Mouse (Mus musculus): ENCODE measurements around the gene Car11. TPM values are rescaled to one million over a fixed set of nuclear protein-coding genes. Genes with fewer than 3 reads are reported as not detected.

Car11 gene
- not detected for total RNA-seq (2023)

DNA sequence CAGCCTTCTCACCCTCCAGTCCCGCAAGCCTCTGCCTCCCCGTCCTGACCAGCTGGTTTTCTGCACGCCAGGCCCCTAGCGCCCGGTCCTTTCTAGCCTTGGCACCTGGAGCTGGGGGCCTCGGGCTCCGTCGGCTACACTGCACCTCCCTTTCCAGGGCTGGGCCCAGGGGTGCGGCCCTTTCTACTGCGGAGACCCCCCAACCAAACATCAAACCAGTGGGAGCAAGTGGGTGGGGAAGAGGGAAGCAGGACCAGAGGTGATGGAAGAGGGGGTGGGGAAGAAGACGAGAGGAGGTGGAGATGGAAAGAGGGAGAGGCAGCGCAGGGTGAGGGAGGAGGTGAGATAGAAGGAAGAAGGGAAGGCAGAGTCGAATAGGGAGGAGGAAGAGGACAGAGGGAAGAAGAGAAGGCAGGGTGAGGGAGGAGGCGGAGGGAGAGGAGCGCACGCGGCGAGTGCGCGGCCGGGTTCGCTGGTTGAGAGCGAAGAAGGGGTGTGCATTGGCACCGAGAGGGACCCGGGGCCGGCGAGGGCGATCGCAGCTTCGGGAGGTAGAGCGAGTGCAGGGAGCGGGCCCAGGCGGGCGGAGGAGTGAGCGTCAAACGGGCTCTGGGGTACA is at the start of gene Car11:
Gene Car11 (plus strand): TSS at position 321 of the 619 bp plus-strand sequence.

DNA sequence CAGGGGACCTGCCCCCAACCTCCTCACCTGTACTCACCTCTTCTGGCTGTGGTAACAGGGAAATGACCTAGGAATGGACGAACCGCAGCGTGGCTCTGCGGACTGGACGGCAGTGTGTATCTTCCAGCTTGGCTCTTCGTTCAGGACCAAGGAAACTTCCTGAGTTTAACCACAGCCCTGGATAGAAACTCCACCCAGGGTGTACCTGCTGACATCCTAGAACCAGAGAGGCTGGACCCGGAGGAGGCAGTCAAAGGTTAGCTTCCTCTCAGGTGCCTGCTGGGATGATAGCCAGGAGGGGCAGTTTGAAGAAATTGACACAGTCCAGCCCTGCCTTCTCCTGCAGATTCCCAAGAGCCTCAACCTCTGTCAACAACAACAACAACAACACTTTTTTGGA is 33.5 kb upstream of the Car11 start, which contains the start of gene Fut2:
Gene Fut2 (minus strand): TSS at position 234 of the 400 bp plus-strand sequence.

DNA sequence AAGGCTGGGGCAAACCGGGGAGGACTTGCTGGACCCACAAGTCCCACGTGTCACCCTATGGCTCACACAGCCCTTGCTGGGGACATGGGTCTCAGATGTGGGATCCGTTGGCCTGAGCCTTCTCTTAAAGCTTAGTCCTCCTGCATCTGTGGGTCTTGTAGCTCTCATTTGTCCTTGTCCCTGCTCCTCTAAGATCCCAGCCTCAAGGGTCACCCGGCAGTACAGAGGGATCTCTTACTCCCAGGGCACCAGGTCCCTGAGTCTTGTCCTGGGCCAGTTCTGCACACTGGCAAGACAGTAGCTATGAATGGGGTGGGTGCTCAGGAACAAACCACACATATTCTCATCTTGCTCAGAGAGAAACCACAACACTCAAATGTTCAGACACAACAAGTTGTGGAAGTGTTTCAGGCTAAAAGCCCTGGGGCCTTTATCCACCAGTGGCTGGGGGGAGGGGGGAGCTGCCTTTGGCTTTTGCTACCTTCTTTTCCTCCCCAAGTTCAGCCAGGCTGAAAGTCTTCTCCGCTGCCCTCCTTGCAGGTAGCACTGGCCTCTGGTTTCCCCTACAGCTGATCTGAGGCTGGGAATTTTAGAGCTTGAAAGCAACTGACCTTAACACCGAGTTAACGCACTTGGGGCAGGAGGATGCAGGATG is 16.1 kb upstream of the Car11 start, which contains the start of gene Ntn5:
Gene Ntn5 (plus strand): TSS at position 627 of the 655 bp plus-strand sequence.

DNA sequence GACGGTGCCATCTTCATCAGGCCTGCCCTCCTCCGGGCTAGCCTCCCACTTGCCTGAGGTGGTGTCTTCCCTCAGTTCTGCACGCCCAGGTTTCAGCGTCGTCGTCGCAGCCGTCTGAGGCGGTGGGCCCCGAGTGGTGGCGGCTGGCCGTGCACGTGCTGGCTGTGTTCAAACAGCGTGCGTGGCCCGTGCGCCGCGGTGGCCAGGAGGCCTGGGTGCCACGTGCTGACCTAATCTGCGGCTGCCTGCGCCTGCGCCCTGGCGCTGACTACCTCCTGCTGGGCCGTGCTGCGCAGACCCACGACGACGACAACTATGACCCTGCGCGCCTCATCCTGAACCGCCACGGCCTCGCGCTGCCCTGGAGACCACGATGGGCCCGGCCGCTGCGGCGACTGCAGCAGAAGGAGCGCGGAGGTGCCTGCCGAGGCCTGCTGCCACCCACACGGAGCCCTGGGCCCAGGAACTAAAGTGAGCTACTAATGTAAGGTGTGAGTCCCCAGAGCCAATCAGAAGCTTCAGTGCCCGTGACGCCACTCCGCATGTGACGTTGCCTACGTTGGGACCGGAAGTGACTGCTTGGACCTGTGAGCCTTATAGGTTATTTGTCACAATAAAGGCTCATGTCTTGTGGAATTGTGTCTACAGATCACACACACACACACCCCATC is 5.6 kb upstream of the Car11 start, which contains the start of gene Sec1:
Gene Sec1 (minus strand): TSS at position 482 of the 671 bp plus-strand sequence.

DNA sequence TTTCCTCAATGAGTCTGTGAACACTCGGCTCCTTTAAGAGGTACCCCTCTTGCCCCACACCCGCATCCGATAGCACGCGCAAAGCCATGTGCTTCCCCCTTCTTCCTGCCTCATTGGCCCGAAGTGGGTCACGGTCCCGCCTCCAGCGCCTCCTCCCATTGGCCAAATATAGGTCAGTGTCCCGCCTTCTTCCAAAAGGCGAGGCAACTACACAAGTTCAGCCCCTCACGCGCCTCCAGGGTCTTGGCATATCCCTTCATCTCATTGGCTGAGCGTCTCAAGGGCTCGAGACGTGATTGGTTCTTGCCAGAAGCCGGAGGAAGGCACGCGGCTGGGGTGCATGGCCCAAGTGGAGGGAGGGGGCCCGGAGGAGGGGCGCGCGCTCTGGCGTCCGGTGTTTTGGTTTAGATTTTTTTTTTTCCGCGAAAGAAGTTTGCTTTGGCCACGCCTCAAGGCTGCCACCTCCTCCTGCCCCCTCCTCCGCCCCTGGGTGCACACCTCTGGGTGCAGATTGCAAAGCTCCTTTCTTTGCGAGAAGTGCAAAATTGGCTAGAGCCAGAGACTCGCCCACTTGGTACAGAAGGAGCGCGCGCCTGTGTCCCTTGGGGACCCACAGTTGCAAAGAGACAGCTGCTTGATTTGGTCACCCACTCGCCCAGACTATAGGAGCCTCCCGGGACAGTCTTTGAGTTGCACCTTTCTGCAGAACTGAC is 5.2 kb downstream of the Car11 start, which contains the start of gene Dbp:
Gene Dbp (plus strand): TSS at position 359 of the 713 bp plus-strand sequence.

DNA sequence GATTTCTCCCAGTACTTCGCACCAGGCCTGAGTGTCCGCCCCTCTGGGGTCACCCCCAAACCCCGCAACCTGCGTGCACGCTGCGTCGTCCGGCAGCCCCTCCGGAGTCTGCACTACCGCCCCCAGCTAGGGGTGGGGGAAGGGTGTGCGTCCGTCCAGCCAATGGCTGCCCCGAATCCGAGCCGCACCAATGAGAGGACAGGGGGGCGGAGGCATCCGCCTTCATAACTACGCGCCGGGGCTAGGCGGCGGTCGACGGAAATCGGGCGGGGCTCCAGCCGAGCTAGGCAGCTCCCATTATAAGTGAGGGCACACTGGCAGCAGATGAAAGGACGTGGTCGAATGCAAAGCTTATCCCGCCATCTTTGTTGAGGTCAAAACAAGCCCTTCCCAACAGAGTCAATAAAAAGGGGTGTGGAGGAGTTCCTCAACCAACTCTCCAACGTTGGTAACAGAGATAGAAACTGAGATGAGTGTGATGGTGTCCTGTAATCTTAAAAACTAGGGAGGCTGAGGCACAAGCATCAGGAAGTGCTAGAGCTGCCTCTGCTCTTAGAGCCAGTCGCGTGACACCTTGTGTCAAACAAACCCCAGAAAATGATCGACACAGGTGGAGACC is 15.6 kb downstream of the Car11 start, which contains the start of gene Rpl18:
Gene Rpl18 (plus strand): TSS at position 368 of the 619 bp plus-strand sequence.

DNA sequence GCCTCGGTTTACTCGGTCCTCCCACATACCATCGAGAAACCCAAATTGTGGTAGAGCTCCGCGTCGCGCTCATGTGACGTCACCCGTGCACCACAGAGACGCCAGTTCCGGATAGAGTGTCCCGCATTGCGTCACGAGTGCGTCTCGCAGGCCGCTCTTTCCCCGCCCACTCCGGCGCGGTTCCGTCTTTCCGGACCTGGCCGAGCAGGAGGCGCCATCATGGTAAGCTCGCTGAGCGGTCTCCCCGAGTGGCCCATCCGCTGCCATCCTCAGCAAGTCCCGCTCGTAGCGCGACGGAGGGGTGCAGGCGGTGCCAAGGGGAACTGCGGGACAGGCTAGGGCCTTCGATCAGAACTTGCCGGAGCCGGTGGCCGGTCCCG is 18.3 kb downstream of the Car11 start, which contains the start of gene Sphk2:
Gene Sphk2 (minus strand): TSS at position 85 of the 380 bp plus-strand sequence.

DNA sequence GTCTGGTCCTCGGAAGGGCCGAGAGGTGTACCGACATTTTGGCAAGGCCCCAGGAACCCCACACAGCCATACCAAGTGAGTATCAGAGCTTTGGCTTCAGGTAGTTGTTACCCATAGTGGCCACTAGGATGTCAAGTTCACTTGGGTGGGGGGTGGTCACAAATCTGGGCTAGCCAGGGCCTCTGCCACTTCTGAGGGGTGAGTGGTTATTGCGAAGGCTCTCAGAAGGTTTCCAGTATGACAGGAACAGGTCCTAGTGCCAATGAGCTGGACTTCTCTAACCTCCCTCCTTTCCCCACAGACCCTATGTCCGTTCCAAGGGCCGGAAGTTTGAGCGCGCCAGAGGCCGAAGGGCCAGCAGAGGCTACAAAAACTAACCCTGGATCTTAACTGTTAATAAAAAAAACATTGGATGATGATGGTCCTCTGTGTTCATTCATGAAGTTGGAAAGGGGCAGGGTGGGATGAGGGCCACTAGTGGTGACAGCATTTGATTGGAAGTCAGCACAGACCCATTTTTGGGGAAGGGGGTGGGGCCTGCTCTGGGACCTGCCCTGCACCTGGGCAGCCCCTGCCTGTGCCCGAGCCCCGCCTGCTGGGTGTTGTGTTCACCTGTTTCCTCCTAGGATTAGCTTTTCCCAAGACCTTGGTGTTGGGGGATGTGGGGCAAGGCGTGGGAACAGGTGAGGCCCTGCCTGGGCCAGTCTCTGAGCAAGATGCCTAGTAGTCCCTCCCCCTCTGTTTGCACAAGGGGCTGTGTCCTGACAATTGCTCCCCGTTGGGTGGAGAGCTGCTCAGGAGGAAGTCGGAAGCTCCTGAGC is 21.0 kb downstream of the Car11 start, which contains the start of gene Fam83e:
Gene Fam83e (plus strand): TSS at position 800 of the 821 bp plus-strand sequence.

DNA sequence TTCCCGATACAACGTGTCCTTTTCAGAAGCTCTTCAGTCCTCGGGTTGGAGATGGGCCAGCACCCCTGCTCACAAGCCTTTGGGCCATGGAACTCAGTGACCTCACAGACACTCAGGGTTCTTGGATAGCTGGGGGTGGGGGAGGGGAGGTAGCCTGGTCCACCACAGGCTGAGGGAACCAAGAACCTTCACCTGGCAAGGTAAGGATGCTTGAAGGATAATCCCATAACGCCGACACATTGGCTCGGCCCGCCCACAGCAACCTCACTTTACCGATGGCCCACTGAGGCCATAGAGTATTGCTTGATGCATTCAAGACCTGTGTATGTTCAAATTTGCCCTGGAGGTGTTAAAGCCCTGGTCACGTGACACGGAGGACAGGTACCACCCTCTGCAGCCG is 26.1 kb downstream of the Car11 start, which contains the start of gene Spaca4:
Gene Spaca4 (minus strand): TSS at position 101 of the 400 bp plus-strand sequence.

Other genes starting within 250 kb of the Car11 start
- 1,000 to 10,000 TPM; 1,155 to 1,244 TPM for gene Ftl1, start 240.0 kb upstream of the Car11 start, total RNA-seq (2023)
- gene Bax, start 232.9 kb upstream of the Car11 start, total RNA-seq (2023) = 10 to 100 TPM; 42.2 to 50.4 TPM
- gene Tulp2, start 218.0 kb upstream of the Car11 start, total RNA-seq (2023) = not detected
- gene Gm45808, start 213.0 kb upstream of the Car11 start, total RNA-seq (2023) = 1 to 10 TPM in 1 of 2 experiments, under 1 TPM in 1; 0.80 to 1.9 TPM
- 1 to 10 TPM; 6.0 to 7.5 TPM for gene Dhdh, start 211.0 kb upstream of the Car11 start, total RNA-seq (2023)
- gene Nucb1, start 189.4 kb upstream of the Car11 start, total RNA-seq (2023) = 100 to 1,000 TPM; 103 to 126 TPM
- gene Ppp1r15a, start 173.6 kb upstream of the Car11 start, total RNA-seq (2023) = 100 to 1,000 TPM; 173 to 218 TPM
- gene Plekha4, start 173.5 kb upstream of the Car11 start, total RNA-seq (2023) = not detected
- gene Hsd17b14, start 144.9 kb upstream of the Car11 start, total RNA-seq (2023) = not detected
- 10 to 100 TPM; 32.2 to 35.8 TPM for gene Bcat2, start 129.7 kb upstream of the Car11 start, total RNA-seq (2023)
- not detected for gene Fgf21, start 84.4 kb upstream of the Car11 start, total RNA-seq (2023)
- 1 to 10 TPM in 1 of 2 experiments, not detected in 1; 1.2 TPM for gene Fut1, start 82.6 kb upstream of the Car11 start, total RNA-seq (2023)
- gene Izumo1, start 78.0 kb upstream of the Car11 start, total RNA-seq (2023) = under 1 TPM in 1 of 2 experiments, not detected in 1; 0.47 TPM
- 1 to 10 TPM; 2.6 to 2.7 TPM for gene Rasip1, start 72.4 kb upstream of the Car11 start, total RNA-seq (2023)
- gene Mamstr, start 59.9 kb upstream of the Car11 start, total RNA-seq (2023) = under 1 TPM; 0.07 to 0.11 TPM
- gene Fut2, start 33.4 kb upstream of the Car11 start, total RNA-seq (2023) = not detected
- gene Ntn5, start 15.8 kb upstream of the Car11 start, total RNA-seq (2023) = not detected
- under 1 TPM in 1 of 2 experiments, not detected in 1; 0.18 TPM for gene Sec1, start 5.4 kb upstream of the Car11 start, total RNA-seq (2023)
- gene Dbp, start 5.2 kb downstream of the Car11 start, total RNA-seq (2023) = 1 to 10 TPM; 7.5 to 9.2 TPM
- gene Rpl18, start 15.6 kb downstream of the Car11 start, total RNA-seq (2023) = 100 to 1,000 TPM; 750 to 815 TPM
- gene Sphk2, start 18.2 kb downstream of the Car11 start, total RNA-seq (2023) = 10 to 100 TPM; 52.8 to 54.1 TPM
- gene Fam83e, start 21.4 kb downstream of the Car11 start, total RNA-seq (2023) = under 1 TPM; 0.13 to 0.36 TPM
- gene Spaca4, start 26.0 kb downstream of the Car11 start, total RNA-seq (2023) = not detected
- under 1 TPM in 1 of 2 experiments, not detected in 1; 0.22 TPM for gene Lmtk3, start 83.9 kb downstream of the Car11 start, total RNA-seq (2023)
- gene Sult2b1, start 84.8 kb downstream of the Car11 start, total RNA-seq (2023) = not detected
- gene Cyth2, start 114.7 kb downstream of the Car11 start, total RNA-seq (2023) = 10 to 100 TPM; 90.5 to 95.6 TPM
- gene Kcnj14, start 124.9 kb downstream of the Car11 start, total RNA-seq (2023) = under 1 TPM; 0.22 to 0.40 TPM
- gene Grwd1, start 131.1 kb downstream of the Car11 start, total RNA-seq (2023) = 1 to 10 TPM; 6.7 to 7.6 TPM
- 10 to 100 TPM; 68.9 to 69.8 TPM for gene Kdelr1, start 172.9 kb downstream of the Car11 start, total RNA-seq (2023)
- under 1 TPM; 0.13 to 0.29 TPM for gene Grin2d, start 178.5 kb downstream of the Car11 start, total RNA-seq (2023)
- gene Syngr4, start 196.9 kb downstream of the Car11 start, total RNA-seq (2023) = not detected
- gene Tmem143, start 197.1 kb downstream of the Car11 start, total RNA-seq (2023) = 1 to 10 TPM; 4.9 to 7.9 TPM
- 100 to 1,000 TPM; 378 to 437 TPM for gene Emp3, start 221.6 kb downstream of the Car11 start, total RNA-seq (2023)
- 1 to 10 TPM; 5.2 to 6.6 TPM for gene Ccdc114, start 224.2 kb downstream of the Car11 start, total RNA-seq (2023)

Data from neutrophil, adult 59 days (primary cell).